9 mouse cellular contexts compared by ENCODE assay signal in the genomic region with DNA sequence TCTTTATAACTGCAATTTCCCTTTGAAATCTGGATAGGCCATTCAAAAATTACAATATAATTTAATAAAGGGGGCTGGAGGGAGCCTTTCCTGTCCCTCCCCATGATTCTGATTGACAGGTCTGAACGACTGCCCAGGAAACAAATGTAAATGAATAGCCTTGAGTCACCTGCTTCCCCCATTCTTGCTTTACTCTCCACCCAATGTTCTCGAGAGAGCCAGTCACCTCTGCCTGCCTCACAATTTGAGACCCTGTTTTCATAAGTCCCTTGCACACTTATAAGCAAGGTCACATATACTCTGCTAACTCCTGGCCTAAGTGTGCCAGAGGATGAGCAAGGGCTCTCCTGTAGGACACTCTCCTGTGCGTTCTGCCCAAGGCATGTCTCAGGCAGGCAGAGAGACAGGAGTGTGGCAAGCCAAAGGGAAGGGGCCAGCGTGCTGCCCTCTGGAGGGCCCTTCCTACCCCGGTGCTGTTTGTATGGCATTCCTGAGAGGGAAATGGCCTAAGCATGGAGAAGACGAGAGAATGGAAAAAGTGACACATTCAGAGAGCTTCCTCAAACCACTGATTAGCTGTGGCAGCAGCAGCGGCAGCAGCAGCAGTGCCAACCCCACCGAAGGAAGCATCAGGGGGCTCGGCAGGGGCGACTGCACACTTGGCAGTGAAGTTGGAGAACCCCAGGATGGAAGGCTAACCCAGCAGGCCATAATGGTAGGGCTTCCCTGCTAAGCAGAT. TPM values are rescaled to one million over a fixed set of nuclear protein-coding genes. Genes with fewer than 3 reads are reported as not detected.
DNase-seq lines count a peak whose midpoint lies in the region; ATAC-seq and TF ChIP-seq lines count a peak whose summit lies in the region.
"Had no signal": no experiment of that assay in that cellular context is flagged by ENCODE, and none has a peak within 500 bp of the region (broad histone marks: within the 10 kb centered on the region; RNA-seq: fewer than 3 reads in every experiment).

No protein-coding gene starts in this region.

- H3K27ac ChIP-seq in lung, embryonic 14.5 days (ENCODE audit: low read depth), result peak overlapping the region; percentile 79
- peak overlapping the region; percentile 55 for H3K27ac ChIP-seq in limb, embryonic 13.5 days
- H3K27ac ChIP-seq in stomach, postnatal 0 days (replicated peaks), result peak overlapping the region; percentile 82

- 18% methylated on average over 10 of the region's 10 CpGs for whole genome bisulfite sequencing in lung, embryonic 14.5 days
- WGBS in lung, adult 2 months, result 9% methylated on average over 10 of the region's 10 CpGs
- 23% methylated on average over 10 of the region's 10 CpGs for WGBS in limb, embryonic 13.5 days
- whole genome bisulfite sequencing in stomach, postnatal 0 days, result 17% methylated on average over 10 of the region's 10 CpGs

- DNase-seq in lung, embryonic 14.5 days, result peak; percentile 71
- DNase-seq in lung, adult 2 months, result no peak
- peak; percentile 29 to 38 for DNase-seq in heart, adult 9 months (ENCODE audit: low spot score in 2 of 2)
- DNase-seq in stomach, postnatal 0 days (ENCODE audit: low spot score), result peak; percentile 46
- no peak for DNase-seq in c-Kit-positive CD71-positive TER-119-positive erythroid progenitor cells, embryonic 14.5 days (ENCODE audit: low spot score)
- no peak for DNase-seq in right cerebral cortex, postnatal 14 days
- DNase-seq in adrenal gland, postnatal 14 days, result no peak
- DNase-seq: adrenal gland, adult 8-10 months had no signal

- no peaks in the 10 kb centered on the region for H3K36me3 ChIP-seq in lung, embryonic 14.5 days (ENCODE audit: insufficient read depth)
- H3K36me3 ChIP-seq in limb, embryonic 13.5 days, result no peaks in the 10 kb centered on the region
- no peaks in the 10 kb centered on the region for H3K36me3 ChIP-seq in stomach, postnatal 0 days (ENCODE audit: control insufficient read depth, insufficient read depth, low read length)

- ATAC-seq in lung, embryonic 14.5 days (ENCODE audit: insufficient read depth), result no peak
- no peak for ATAC-seq in limb, embryonic 13.5 days (ENCODE audit: low FRiP score, low read depth)
- no peak for ATAC-seq in stomach, postnatal 0 days (ENCODE audit: low FRiP score, low TSS enrichment)

- no peak for TF ChIP-seq POLR2A in lung, adult 2 months (IDR thresholded peaks at IDR 0.05; ENCODE audit: borderline replicate concordance, extremely low read depth, low read depth, low read length)

- peak overlapping the region; percentile 38 for H3K9ac ChIP-seq in lung, embryonic 14.5 days
- peak overlapping the region; percentile 48 for H3K9ac ChIP-seq in limb, embryonic 13.5 days
- peak overlapping the region; percentile 45 for H3K9ac ChIP-seq in stomach, postnatal 0 days (ENCODE audit: low read length)

- peak overlapping the region; percentile 14 for H3K4me3 ChIP-seq in lung, embryonic 14.5 days (ENCODE audit: low read depth, low read length)
- H3K4me3 ChIP-seq in lung, adult 2 months (replicated peaks; ENCODE audit: extremely low read depth, low read depth, low read length), result no peak overlapping the region
- H3K4me3 ChIP-seq in limb, embryonic 13.5 days, result peak overlapping the region; percentile 14
- peak overlapping the region; percentile 6; the same call in 1 of the 2 replicates for H3K4me3 ChIP-seq in stomach, postnatal 0 days (ENCODE audit: low read depth, low read length)

- TF ChIP-seq CTCF in lung, embryonic 14.5 days (IDR thresholded peaks at IDR 0.05; ENCODE audit: low read depth), result peak; percentile 55
- no peak for TF ChIP-seq CTCF in lung, adult 2 months (IDR thresholded peaks at IDR 0.05; ENCODE audit: insufficient read depth, low read length)
- TF ChIP-seq CTCF in stomach, postnatal 0 days (IDR thresholded peaks at IDR 0.05; ENCODE audit: low read depth), result peak; percentile 55

- H3K27me3 ChIP-seq in lung, embryonic 14.5 days (ENCODE audit: insufficient read depth, low read length), result no peaks in the 10 kb centered on the region
- no peaks in the 10 kb centered on the region for H3K27me3 ChIP-seq in limb, embryonic 13.5 days
- H3K27me3 ChIP-seq in stomach, postnatal 0 days (ENCODE audit: control insufficient read depth, insufficient read depth, low read length), result no peaks in the 10 kb centered on the region

- peaks cover 72% of the 10 kb centered on the region for H3K4me1 ChIP-seq in lung, embryonic 14.5 days (ENCODE audit: insufficient read depth)
- peaks cover 19% of the 10 kb centered on the region for H3K4me1 ChIP-seq in lung, adult 2 months (ENCODE audit: control insufficient read depth, insufficient read depth, low read length)
- H3K4me1 ChIP-seq in limb, embryonic 13.5 days, result peaks cover 92% of the 10 kb centered on the region
- H3K4me1 ChIP-seq in stomach, postnatal 0 days (replicated peaks; ENCODE audit: control insufficient read depth, insufficient read depth), result peaks cover 30% of the 10 kb centered on the region

- no peaks in the 10 kb centered on the region for H3K9me3 ChIP-seq in lung, embryonic 14.5 days (ENCODE audit: low read depth, low read length)
- no peaks in the 10 kb centered on the region for H3K9me3 ChIP-seq in limb, embryonic 13.5 days
- H3K9me3 ChIP-seq in stomach, postnatal 0 days (ENCODE audit: control insufficient read depth, low read length), result no peaks in the 10 kb centered on the region

- no peak for TF ChIP-seq EP300 in stomach, postnatal 0 days (optimal IDR thresholded peaks at IDR 0.05)

- peak overlapping the region; percentile 86 for H3K4me2 ChIP-seq in lung, embryonic 14.5 days
- peak overlapping the region; percentile 57 for H3K4me2 ChIP-seq in limb, embryonic 13.5 days (replicated peaks)
- peak overlapping the region; percentile 35 for H3K4me2 ChIP-seq in stomach, postnatal 0 days (replicated peaks; ENCODE audit: low read depth)

RNA-seq across cellular contexts. Expression of gene Ptk7, which starts 5.3 kb away (rescaled TPM):
- 79.5 and 99.3 TPM in 2 replicates for polyA plus RNA-seq in lung, embryonic 14.5 days (2014; fragmentation: Nextera tagmentation; extraction: Ambion mirVana)
- 52.6 and 57.3 TPM in 2 replicates for polyA plus RNA-seq in lung, adult 2 months (2012; rRNA removed)
- 128 and 138 TPM in 2 replicates for polyA plus RNA-seq in limb, embryonic 13.5 days (2015; fragmentation: Nextera tagmentation; extraction: Ambion mirVana)
- 29.4 and 32.1 TPM in 2 replicates for polyA plus RNA-seq in stomach, postnatal 0 days (2015; fragmentation: Nextera tagmentation; extraction: Ambion mirVana)
- 13.8 and 16.0 TPM in 2 replicates for total RNA-seq in adrenal gland, postnatal 14 days (2021)

RNA-seq across cellular contexts. Expression of gene Klc4, which starts 21.8 kb away (rescaled TPM):
- polyA plus RNA-seq in lung, embryonic 14.5 days (2014; fragmentation: Nextera tagmentation; extraction: Ambion mirVana), result 20.2 and 21.4 TPM in 2 replicates
- 22.6 and 24.1 TPM in 2 replicates for polyA plus RNA-seq in lung, adult 2 months (2012; rRNA removed)
- polyA plus RNA-seq in limb, embryonic 13.5 days (2015; fragmentation: Nextera tagmentation; extraction: Ambion mirVana), result 26.4 and 26.5 TPM in 2 replicates
- 34.5 and 34.8 TPM in 2 replicates for polyA plus RNA-seq in stomach, postnatal 0 days (2015; fragmentation: Nextera tagmentation; extraction: Ambion mirVana)
- total RNA-seq in adrenal gland, postnatal 14 days (2021), result 32.3 and 34.7 TPM in 2 replicates

RNA-seq across cellular contexts. Expression of gene Mrpl2, which starts 22.0 kb away (rescaled TPM):
- polyA plus RNA-seq in lung, embryonic 14.5 days (2014; fragmentation: Nextera tagmentation; extraction: Ambion mirVana), result 113 and 114 TPM in 2 replicates
- 52.1 and 61.5 TPM in 2 replicates for polyA plus RNA-seq in lung, adult 2 months (2012; rRNA removed)
- 104 and 106 TPM in 2 replicates for polyA plus RNA-seq in limb, embryonic 13.5 days (2015; fragmentation: Nextera tagmentation; extraction: Ambion mirVana)
- 96.4 and 98.8 TPM in 2 replicates for polyA plus RNA-seq in stomach, postnatal 0 days (2015; fragmentation: Nextera tagmentation; extraction: Ambion mirVana)
- 127 and 134 TPM in 2 replicates for total RNA-seq in adrenal gland, postnatal 14 days (2021)

RNA-seq across cellular contexts. Expression of gene Cul7, which starts 26.1 kb away (rescaled TPM):
- polyA plus RNA-seq in lung, embryonic 14.5 days (2014; fragmentation: Nextera tagmentation; extraction: Ambion mirVana), result 36.6 TPM in 2 replicates
- polyA plus RNA-seq in lung, adult 2 months (2012; rRNA removed), result 40.1 and 45.7 TPM in 2 replicates
- polyA plus RNA-seq in limb, embryonic 13.5 days (2015; fragmentation: Nextera tagmentation; extraction: Ambion mirVana), result 63.2 and 66.0 TPM in 2 replicates
- 12.9 and 14.0 TPM in 2 replicates for polyA plus RNA-seq in stomach, postnatal 0 days (2015; fragmentation: Nextera tagmentation; extraction: Ambion mirVana)
- 45.5 and 52.3 TPM in 2 replicates for total RNA-seq in adrenal gland, postnatal 14 days (2021)

RNA-seq across cellular contexts. Expression of gene Rrp36, which starts 50.2 kb away (rescaled TPM):
- polyA plus RNA-seq in lung, embryonic 14.5 days (2014; fragmentation: Nextera tagmentation; extraction: Ambion mirVana), result 47.6 and 48.5 TPM in 2 replicates
- polyA plus RNA-seq in lung, adult 2 months (2012; rRNA removed), result 27.3 and 30.8 TPM in 2 replicates
- polyA plus RNA-seq in limb, embryonic 13.5 days (2015; fragmentation: Nextera tagmentation; extraction: Ambion mirVana), result 67.6 and 73.9 TPM in 2 replicates
- 37.2 and 38.1 TPM in 2 replicates for polyA plus RNA-seq in stomach, postnatal 0 days (2015; fragmentation: Nextera tagmentation; extraction: Ambion mirVana)
- 23.7 and 25.7 TPM in 2 replicates for total RNA-seq in adrenal gland, postnatal 14 days (2021)

Comparison
In these comparisons a context has a peak if more than half of its experiments do, and no peak if none do; other contexts are left out.
1. DNase-seq: peak in lung, embryonic 14.5 days (single experiment), heart, adult 9 months (2 of 2) and stomach, postnatal 0 days (single experiment); none in lung, adult 2 months (single experiment), c-Kit-positive CD71-positive TER-119-positive erythroid progenitor cells, embryonic 14.5 days (single experiment), right cerebral cortex, postnatal 14 days (single experiment) and adrenal gland, postnatal 14 days (single experiment).
2. H3K4me2 ChIP-seq: peak in every context shown above with its lines; median percentile 86 in lung, embryonic 14.5 days; 57 in limb, embryonic 13.5 days; 35 in stomach, postnatal 0 days.
3. Peak in every context shown above with its lines, with median percentiles within 50 percentile points of each other: H3K27ac ChIP-seq and H3K9ac ChIP-seq.